Mouse (Mus musculus): Measurements from ENCODE around the gene Dlg2. TPM values are rescaled to one million over a fixed set of nuclear protein-coding genes. Genes with fewer than 3 reads are reported as not detected.

Dlg2 gene
- polyA plus RNA-seq, 1 experiment from 2014 or later = 4.3 TPM

DNA sequence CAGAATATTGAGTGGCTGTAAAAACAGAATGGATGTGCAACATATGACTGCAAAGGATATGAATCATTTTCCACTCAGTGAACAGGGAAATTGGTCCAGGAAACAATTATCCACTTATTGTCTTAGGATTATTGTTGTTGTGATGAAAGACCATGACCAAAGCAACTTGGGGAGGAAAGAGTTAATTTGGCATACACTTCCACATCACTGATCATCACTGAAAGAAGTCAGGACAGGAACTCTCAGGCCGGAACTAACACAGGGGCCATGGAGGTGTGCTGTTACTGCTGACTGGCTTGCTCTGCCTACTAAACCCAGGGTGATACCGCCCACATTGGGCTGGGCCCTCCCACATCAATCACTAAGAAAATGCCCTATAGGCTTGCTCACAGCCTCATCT, 1987.8 kb downstream of the Dlg2 start:
- H3K4me2 ChIP-seq (ENCODE audit: low read depth, low read length) = no peak overlapping the region
- H3K9me3 ChIP-seq (replicated peaks; ENCODE audit: control insufficient read depth, low read length) = no peaks in the 10 kb centered on the region
- H3K27me3 ChIP-seq (ENCODE audit: control insufficient read depth, insufficient read depth, low read length) = no peaks in the 10 kb centered on the region
- 63% methylated on average over 2 of the region's 2 CpGs for WGBS
- no peak overlapping the region for H3K9ac ChIP-seq (ENCODE audit: low read length)
- H3K4me1 ChIP-seq (ENCODE audit: control insufficient read depth, insufficient read depth, low read length) = no peaks in the 10 kb centered on the region
- no peak for ATAC-seq (ENCODE audit: insufficient read depth, low FRiP score)
- H3K27ac ChIP-seq (ENCODE audit: low read length) = no peak overlapping the region
- no peak overlapping the region for H3K4me3 ChIP-seq (replicated peaks; ENCODE audit: low read length)
- no peaks in the 10 kb centered on the region for H3K36me3 ChIP-seq (ENCODE audit: control insufficient read depth, insufficient read depth, low read length)

DNA sequence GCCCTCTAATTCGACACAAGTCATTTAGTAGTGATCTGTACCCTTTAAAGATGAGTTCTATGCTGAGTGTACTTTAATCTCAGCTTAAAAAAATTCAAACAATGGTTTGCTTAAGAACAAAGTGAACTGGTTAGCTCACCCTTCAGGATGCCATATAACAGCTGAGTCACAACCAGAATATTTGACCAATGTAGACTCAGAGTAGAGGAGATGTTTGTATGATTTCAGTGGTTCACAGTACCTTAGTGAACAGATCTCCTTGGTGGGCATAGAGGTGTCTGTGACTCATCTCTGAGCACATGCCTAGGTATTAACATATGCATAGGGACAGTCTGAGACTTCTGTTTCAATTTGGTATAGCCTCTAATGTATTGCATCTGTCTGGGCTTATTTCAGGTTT, 2002.7 kb downstream of the Dlg2 start:
- 75% methylated on average over 1 of the region's 1 CpGs for WGBS
- Histone ChIP-seq H3K36me3 (ENCODE audit: control insufficient read depth, insufficient read depth, low read length) (no peaks in the 10 kb centered on the region), H3K27me3 (ENCODE audit: control insufficient read depth, insufficient read depth, low read length) (no peaks in the 10 kb centered on the region), H3K27ac (ENCODE audit: low read length) (no peak overlapping the region), H3K4me2 (ENCODE audit: low read depth, low read length) (no peak overlapping the region), H3K4me3 (replicated peaks; ENCODE audit: low read length) (no peak overlapping the region), H3K9ac (ENCODE audit: low read length) (no peak overlapping the region), H3K4me1 (ENCODE audit: control insufficient read depth, insufficient read depth, low read length) (no peaks in the 10 kb centered on the region), H3K9me3 (replicated peaks; ENCODE audit: control insufficient read depth, low read length) (no peaks in the 10 kb centered on the region)
- no peak for ATAC-seq (ENCODE audit: insufficient read depth, low FRiP score)

DNA sequence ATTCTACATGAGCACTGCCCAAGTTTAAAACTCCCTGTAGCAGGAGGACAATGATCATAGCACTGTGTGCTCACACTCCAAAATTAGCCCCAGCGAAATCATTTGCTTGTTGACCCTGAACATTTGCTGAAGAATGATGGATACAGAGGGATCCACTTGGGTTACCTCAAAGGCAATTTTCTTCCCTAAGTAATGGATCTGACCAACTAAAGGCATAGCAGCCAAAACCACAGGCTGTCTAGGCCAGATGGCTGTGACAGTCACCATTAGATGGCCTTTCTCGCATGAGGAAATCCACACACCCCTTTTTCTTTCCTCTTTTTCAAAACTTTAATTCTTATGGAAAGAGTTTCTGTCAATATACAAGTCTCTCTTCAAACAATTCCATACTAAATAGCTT, 2003.3 kb downstream of the Dlg2 start:
- Histone ChIP-seq H3K4me3 (replicated peaks; ENCODE audit: low read length) (no peak overlapping the region), H3K36me3 (ENCODE audit: control insufficient read depth, insufficient read depth, low read length) (no peaks in the 10 kb centered on the region), H3K9ac (ENCODE audit: low read length) (no peak overlapping the region), H3K27me3 (ENCODE audit: control insufficient read depth, insufficient read depth, low read length) (no peaks in the 10 kb centered on the region), H3K9me3 (replicated peaks; ENCODE audit: control insufficient read depth, low read length) (no peaks in the 10 kb centered on the region), H3K4me1 (ENCODE audit: control insufficient read depth, insufficient read depth, low read length) (no peaks in the 10 kb centered on the region), H3K4me2 (ENCODE audit: low read depth, low read length) (no peak overlapping the region), H3K27ac (ENCODE audit: low read length) (no peak overlapping the region)
- WGBS = 75% methylated on average over 2 of the region's 2 CpGs
- ATAC-seq (ENCODE audit: insufficient read depth, low FRiP score) = no peak

DNA sequence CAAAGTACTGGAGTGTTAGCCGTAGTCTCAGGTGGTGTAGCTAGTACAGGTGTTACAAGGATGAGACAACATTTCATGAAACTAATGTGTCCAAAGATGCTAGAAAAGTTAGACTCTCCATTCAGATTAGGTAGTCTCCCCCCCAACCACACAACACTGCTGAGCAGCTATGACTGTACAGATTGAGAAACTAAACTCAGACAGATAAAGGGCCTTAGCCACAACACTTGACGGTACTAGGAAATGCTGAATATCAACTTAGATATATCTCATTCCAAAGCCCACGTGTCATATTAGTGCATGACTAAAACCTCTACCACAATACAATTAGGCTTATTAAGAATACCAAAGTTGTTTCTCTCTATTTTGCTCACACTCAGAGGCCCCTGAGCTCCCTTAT, 2006.9 kb downstream of the Dlg2 start:
- Histone ChIP-seq H3K4me2 (ENCODE audit: low read depth, low read length) (no peak overlapping the region), H3K27ac (ENCODE audit: low read length) (no peak overlapping the region), H3K4me3 (replicated peaks; ENCODE audit: low read length) (no peak overlapping the region), H3K9ac (ENCODE audit: low read length) (no peak overlapping the region), H3K9me3 (replicated peaks; ENCODE audit: control insufficient read depth, low read length) (no peaks in the 10 kb centered on the region), H3K36me3 (ENCODE audit: control insufficient read depth, insufficient read depth, low read length) (no peaks in the 10 kb centered on the region), H3K27me3 (ENCODE audit: control insufficient read depth, insufficient read depth, low read length) (no peaks in the 10 kb centered on the region), H3K4me1 (ENCODE audit: control insufficient read depth, insufficient read depth, low read length) (no peaks in the 10 kb centered on the region)
- ATAC-seq (ENCODE audit: insufficient read depth, low FRiP score) = no peak
- WGBS = 83% methylated on average over 3 of the region's 3 CpGs

DNA sequence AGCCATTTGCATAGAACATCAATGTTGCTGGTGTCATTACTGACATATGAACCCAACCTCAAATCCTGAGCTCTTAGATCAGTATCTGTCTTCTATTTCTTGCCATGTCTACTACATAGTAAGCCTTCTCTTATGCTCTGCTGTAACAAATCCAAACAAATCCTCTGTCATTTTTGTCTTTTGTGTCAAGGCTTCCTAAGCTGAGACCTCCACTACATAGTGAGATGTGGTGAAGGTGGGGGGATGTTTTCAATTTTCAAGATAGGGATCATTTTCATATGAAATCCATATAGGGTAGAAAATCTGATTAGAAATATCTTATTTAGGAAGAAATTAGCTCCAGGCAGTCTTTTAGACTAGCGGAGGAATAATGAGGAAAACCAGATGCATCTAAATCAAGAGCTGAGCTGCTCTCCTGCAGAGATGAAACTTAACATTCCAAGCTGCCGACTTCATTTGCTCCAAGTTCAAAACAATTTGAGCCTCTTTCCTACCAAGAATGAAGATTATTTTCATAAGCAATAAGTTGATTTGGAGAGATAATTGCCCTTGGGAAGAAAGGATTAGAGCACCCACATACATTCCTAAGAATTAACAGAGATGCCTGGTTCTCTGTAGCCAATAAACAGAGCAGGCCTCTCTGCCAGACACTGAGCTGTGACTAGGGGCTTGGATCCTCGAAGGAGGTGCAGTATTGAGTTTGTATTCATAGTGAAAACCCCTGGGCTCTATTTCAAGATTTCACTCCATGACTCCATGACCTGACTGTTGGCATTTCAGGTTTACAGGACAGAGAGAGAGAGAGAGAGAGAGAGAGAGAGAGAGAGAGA, 2009.6 kb downstream of the Dlg2 start:
- Histone ChIP-seq H3K9me3 (replicated peaks; ENCODE audit: control insufficient read depth, low read length) (no peaks in the 10 kb centered on the region), H3K4me1 (ENCODE audit: control insufficient read depth, insufficient read depth, low read length) (no peaks in the 10 kb centered on the region), H3K9ac (ENCODE audit: low read length) (no peak overlapping the region), H3K27ac (ENCODE audit: low read length) (no peak overlapping the region), H3K27me3 (ENCODE audit: control insufficient read depth, insufficient read depth, low read length) (no peaks in the 10 kb centered on the region), H3K4me3 (replicated peaks; ENCODE audit: low read length) (no peak overlapping the region), H3K36me3 (ENCODE audit: control insufficient read depth, insufficient read depth, low read length) (no peaks in the 10 kb centered on the region), H3K4me2 (ENCODE audit: low read depth, low read length) (no peak overlapping the region)
- ATAC-seq (ENCODE audit: insufficient read depth, low FRiP score) = no peak
- WGBS = 39% methylated on average over 3 of the region's 3 CpGs

DNA sequence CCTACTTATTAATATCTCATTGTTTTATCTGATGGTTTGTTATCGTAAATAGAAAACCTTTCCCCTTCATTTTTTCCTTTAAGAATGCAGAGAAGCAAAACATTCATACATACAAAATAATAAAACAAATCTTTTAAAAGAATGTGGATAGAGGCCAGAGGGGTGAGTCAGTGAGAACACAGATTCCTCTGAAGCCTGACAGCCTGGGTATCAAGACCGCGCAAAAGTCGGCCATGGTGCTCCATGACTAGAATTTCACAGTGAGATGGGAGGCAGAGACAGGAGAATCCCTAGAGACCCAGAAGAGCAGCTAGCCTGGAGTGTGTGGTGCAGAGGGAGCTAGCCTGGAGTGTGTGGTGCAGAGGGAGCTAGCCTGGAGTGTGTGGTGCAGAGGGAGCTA, 2010.4 kb downstream of the Dlg2 start:
- Histone ChIP-seq H3K36me3 (ENCODE audit: control insufficient read depth, insufficient read depth, low read length) (no peaks in the 10 kb centered on the region), H3K27me3 (ENCODE audit: control insufficient read depth, insufficient read depth, low read length) (no peaks in the 10 kb centered on the region), H3K4me3 (replicated peaks; ENCODE audit: low read length) (no peak overlapping the region), H3K9ac (ENCODE audit: low read length) (no peak overlapping the region), H3K27ac (ENCODE audit: low read length) (no peak overlapping the region), H3K9me3 (replicated peaks; ENCODE audit: control insufficient read depth, low read length) (no peaks in the 10 kb centered on the region), H3K4me2 (ENCODE audit: low read depth, low read length) (no peak overlapping the region), H3K4me1 (ENCODE audit: control insufficient read depth, insufficient read depth, low read length) (no peaks in the 10 kb centered on the region)
- no peak for ATAC-seq (ENCODE audit: insufficient read depth, low FRiP score)
- WGBS = 77% methylated on average over 4 of the region's 4 CpGs

DNA sequence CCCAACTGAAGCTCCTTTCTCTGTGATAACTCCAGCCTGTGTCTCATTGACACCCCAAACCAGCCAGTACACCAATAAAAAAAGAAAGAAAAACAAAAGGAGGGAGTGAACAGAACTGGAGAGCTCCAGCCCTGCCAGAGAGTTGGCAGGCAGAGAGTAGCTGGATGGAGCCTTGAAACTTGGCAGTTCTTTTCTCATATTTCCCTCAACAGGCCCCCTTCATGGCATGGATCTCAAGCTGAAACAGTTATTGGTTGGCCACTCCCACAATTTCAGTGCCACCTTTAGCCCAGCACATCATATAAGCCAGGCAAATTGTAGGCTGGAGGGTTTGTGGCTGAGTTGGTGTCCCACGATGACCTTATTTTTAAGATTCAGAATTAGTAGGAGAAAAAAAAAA, 2015.8 kb downstream of the Dlg2 start:
- Histone ChIP-seq H3K9ac (ENCODE audit: low read length) (no peak overlapping the region), H3K4me3 (replicated peaks; ENCODE audit: low read length) (no peak overlapping the region), H3K27me3 (ENCODE audit: control insufficient read depth, insufficient read depth, low read length) (no peaks in the 10 kb centered on the region), H3K36me3 (ENCODE audit: control insufficient read depth, insufficient read depth, low read length) (no peaks in the 10 kb centered on the region), H3K4me1 (ENCODE audit: control insufficient read depth, insufficient read depth, low read length) (no peaks in the 10 kb centered on the region), H3K27ac (ENCODE audit: low read length) (no peak overlapping the region), H3K4me2 (ENCODE audit: low read depth, low read length) (no peak overlapping the region), H3K9me3 (replicated peaks; ENCODE audit: control insufficient read depth, low read length) (no peaks in the 10 kb centered on the region)
- no peak for ATAC-seq (ENCODE audit: insufficient read depth, low FRiP score)
- WGBS = 90% methylated on average over 1 of the region's 1 CpGs

DNA sequence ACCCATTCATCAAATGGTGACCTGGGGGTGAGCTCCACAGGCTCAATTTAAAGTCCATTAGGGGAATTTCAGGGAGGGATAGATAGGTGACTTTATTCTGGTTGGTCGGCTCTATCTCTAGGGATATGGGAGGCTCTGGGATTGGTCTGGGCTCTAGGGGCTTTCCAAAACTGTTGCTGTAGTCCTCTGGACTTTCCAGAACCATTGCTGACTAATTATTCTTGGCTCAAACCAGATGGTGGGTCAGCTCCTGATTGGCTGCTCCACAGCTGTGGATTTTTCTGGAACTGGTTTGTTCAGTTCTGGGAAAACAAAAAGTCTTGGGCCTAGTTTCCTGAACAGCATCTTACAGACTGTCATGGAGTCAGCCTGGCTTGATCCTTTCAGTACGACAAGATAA, 2017.0 kb downstream of the Dlg2 start:
- ATAC-seq (ENCODE audit: insufficient read depth, low FRiP score) = no peak
- no peaks in the 10 kb centered on the region for H3K36me3 ChIP-seq (ENCODE audit: control insufficient read depth, insufficient read depth, low read length)
- H3K27ac ChIP-seq (ENCODE audit: low read length) = no peak overlapping the region
- 76% methylated on average over 2 of the region's 2 CpGs for WGBS
- H3K27me3 ChIP-seq (ENCODE audit: control insufficient read depth, insufficient read depth, low read length) = no peaks in the 10 kb centered on the region
- no peaks in the 10 kb centered on the region for H3K9me3 ChIP-seq (replicated peaks; ENCODE audit: control insufficient read depth, low read length)
- H3K9ac ChIP-seq (ENCODE audit: low read length) = no peak overlapping the region
- no peaks in the 10 kb centered on the region for H3K4me1 ChIP-seq (ENCODE audit: control insufficient read depth, insufficient read depth, low read length)
- H3K4me3 ChIP-seq (replicated peaks; ENCODE audit: low read length) = no peak overlapping the region
- no peak overlapping the region for H3K4me2 ChIP-seq (ENCODE audit: low read depth, low read length)
